Mouse (Mus musculus): Measurements from ENCODE around the gene Nfia. TPM values are rescaled to one million over a fixed set of nuclear protein-coding genes. Genes with fewer than 3 reads are reported as not detected.

The Nfia gene
- polyA plus RNA-seq, 1 experiment: not detected

GRCm38 (mm10) chr4:97804638-97805037 is 32.1 kb downstream of the Nfia start:
- Histone ChIP-seq H3K4me3 (ENCODE audit: insufficient read depth, low read depth, low read length) (no peak overlapping the region), H3K27ac (ENCODE audit: insufficient read depth, low read depth, low read length) (no peak overlapping the region), H3K4me1 (ENCODE audit: control insufficient read depth, insufficient read depth, low read length) (no peaks in the 10 kb centered on the region)
- 83% methylated on average over 5 of the region's 5 CpGs for WGBS
- TF ChIP-seq POLR2A (IDR thresholded peaks at IDR 0.05; ENCODE audit: insufficient read depth, low read depth, low read length): no peak
- no peak for TF ChIP-seq CTCF (IDR thresholded peaks at IDR 0.05; ENCODE audit: insufficient read depth, low read depth, low read length)

DNA sequence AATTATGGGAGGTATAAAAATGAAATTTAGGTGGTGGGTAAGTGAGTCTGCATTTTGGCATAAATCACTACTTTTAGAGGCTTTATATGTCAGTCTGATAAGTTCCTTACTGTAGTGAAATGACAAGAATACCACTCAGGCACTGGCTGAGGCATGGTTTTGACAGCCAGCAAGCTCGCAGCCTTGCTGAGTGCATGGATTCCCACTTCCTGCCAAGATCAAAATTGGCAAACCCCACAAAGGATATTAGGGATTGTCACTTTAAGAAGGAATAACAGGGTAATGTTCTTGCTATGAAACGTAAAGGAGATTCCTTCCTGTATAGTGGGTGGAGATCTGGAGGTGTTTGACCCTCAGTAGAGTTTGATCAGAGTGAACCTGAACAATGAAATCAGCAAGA is 32.7 kb downstream of the Nfia start:
- Histone ChIP-seq H3K27ac (ENCODE audit: insufficient read depth, low read depth, low read length) (no peak overlapping the region), H3K4me3 (ENCODE audit: insufficient read depth, low read depth, low read length) (no peak overlapping the region), H3K4me1 (ENCODE audit: control insufficient read depth, insufficient read depth, low read length) (no peaks in the 10 kb centered on the region)
- TF ChIP-seq POLR2A (IDR thresholded peaks at IDR 0.05; ENCODE audit: insufficient read depth, low read depth, low read length) (no peak), CTCF (IDR thresholded peaks at IDR 0.05; ENCODE audit: insufficient read depth, low read depth, low read length) (no peak)
- 54% methylated on average over 2 of the region's 2 CpGs for WGBS

DNA sequence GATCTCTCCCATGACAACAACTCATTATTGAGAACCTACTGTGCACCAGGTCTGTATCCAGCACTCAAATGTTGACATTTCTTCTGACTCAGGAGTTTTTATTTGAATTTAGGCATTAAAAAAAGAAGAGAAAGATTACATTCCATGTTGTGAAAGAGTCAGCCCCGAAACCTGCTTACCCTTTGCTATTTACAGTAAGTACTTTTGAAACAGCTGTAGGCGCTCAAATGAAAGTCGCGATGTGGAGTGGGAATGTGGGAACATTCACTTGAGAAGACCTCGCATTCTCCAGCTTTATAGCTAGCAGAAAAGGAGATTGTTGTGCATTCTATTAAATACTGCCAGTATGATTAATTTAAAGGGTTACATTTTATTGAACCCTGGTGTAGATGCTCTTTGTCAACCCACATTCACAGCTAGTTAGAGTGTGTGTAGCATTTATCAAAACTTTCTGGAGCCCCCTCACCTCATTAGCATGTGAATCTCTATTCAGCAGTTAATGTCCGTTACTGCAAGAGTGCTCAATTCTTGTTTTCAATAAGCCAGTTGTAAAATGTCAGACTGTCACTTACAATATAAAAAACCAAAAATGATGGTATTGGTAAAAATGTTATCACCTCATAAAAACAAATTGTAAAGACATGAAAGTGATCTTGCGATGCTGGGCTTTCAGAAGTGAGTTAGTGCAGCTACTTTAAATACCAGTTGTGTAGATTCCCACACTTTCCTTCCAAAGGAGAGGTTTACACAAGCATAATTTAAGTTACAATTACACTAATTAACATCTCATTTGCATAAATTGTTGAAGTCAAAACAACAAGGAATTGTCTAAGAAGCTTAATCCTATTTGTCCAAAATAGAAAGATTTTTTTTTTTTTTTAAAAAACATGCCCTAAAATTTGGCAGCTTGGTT is 33.6 kb downstream of the Nfia start:
- 48% methylated on average over 7 of the region's 7 CpGs for WGBS

GRCm38 (mm10) chr4:97806924-97807323 is 34.4 kb downstream of the Nfia start:
- no peak overlapping the region for H3K4me3 ChIP-seq (ENCODE audit: insufficient read depth, low read depth, low read length)
- no peak overlapping the region for H3K27ac ChIP-seq (ENCODE audit: insufficient read depth, low read depth, low read length)
- WGBS: 90% methylated on average over 2 of the region's 2 CpGs
- H3K4me1 ChIP-seq (ENCODE audit: control insufficient read depth, insufficient read depth, low read length): no peaks in the 10 kb centered on the region
- TF ChIP-seq POLR2A (IDR thresholded peaks at IDR 0.05; ENCODE audit: insufficient read depth, low read depth, low read length) (no peak), CTCF (IDR thresholded peaks at IDR 0.05; ENCODE audit: insufficient read depth, low read depth, low read length) (no peak)

More for the DNA sequence above, 33.6 kb downstream of the Nfia start:
- Histone ChIP-seq H3K4me1 (ENCODE audit: control insufficient read depth, insufficient read depth, low read length) (no peaks in the 10 kb centered on the region), H3K4me3 (ENCODE audit: insufficient read depth, low read depth, low read length) (no peak overlapping the region), H3K27ac (ENCODE audit: insufficient read depth, low read depth, low read length) (no peak overlapping the region)
- TF ChIP-seq CTCF (IDR thresholded peaks at IDR 0.05; ENCODE audit: insufficient read depth, low read depth, low read length) (no peak), POLR2A (IDR thresholded peaks at IDR 0.05; ENCODE audit: insufficient read depth, low read depth, low read length) (no peak)

GRCm38 (mm10) chr4:97808885-97809284 is 36.4 kb downstream of the Nfia start:
- no peak overlapping the region for H3K4me3 ChIP-seq (ENCODE audit: insufficient read depth, low read depth, low read length)
- H3K4me1 ChIP-seq (ENCODE audit: control insufficient read depth, insufficient read depth, low read length): no peaks in the 10 kb centered on the region
- 78% methylated on average over 3 of the region's 3 CpGs for WGBS
- TF ChIP-seq CTCF (IDR thresholded peaks at IDR 0.05; ENCODE audit: insufficient read depth, low read depth, low read length) (no peak), POLR2A (IDR thresholded peaks at IDR 0.05; ENCODE audit: insufficient read depth, low read depth, low read length) (no peak)
- H3K27ac ChIP-seq (ENCODE audit: insufficient read depth, low read depth, low read length): no peak overlapping the region

GRCm38 (mm10) chr4:97809582-97810295 is 37.2 kb downstream of the Nfia start:
- WGBS: 86% methylated on average over 4 of the region's 4 CpGs
- Histone ChIP-seq H3K27ac (ENCODE audit: insufficient read depth, low read depth, low read length) (0 out of 2 replicates have a peak overlapping the region, but pooled peaks have one; percentile 20), H3K4me1 (ENCODE audit: control insufficient read depth, insufficient read depth, low read length) (no peaks in the 10 kb centered on the region), H3K4me3 (ENCODE audit: insufficient read depth, low read depth, low read length) (no peak overlapping the region)
- TF ChIP-seq CTCF (IDR thresholded peaks at IDR 0.05; ENCODE audit: insufficient read depth, low read depth, low read length) (no peak), POLR2A (IDR thresholded peaks at IDR 0.05; ENCODE audit: insufficient read depth, low read depth, low read length) (no peak)

GRCm38 (mm10) chr4:97810348-97810939 is 37.9 kb downstream of the Nfia start:
- Histone ChIP-seq H3K4me3 (ENCODE audit: insufficient read depth, low read depth, low read length) (no peak overlapping the region), H3K27ac (ENCODE audit: insufficient read depth, low read depth, low read length) (no peak overlapping the region), H3K4me1 (ENCODE audit: control insufficient read depth, insufficient read depth, low read length) (no peaks in the 10 kb centered on the region)
- 88% methylated on average over 7 of the region's 7 CpGs for WGBS
- TF ChIP-seq CTCF (IDR thresholded peaks at IDR 0.05; ENCODE audit: insufficient read depth, low read depth, low read length): no peak
- TF ChIP-seq POLR2A (IDR thresholded peaks at IDR 0.05; ENCODE audit: insufficient read depth, low read depth, low read length): no peak

DNA sequence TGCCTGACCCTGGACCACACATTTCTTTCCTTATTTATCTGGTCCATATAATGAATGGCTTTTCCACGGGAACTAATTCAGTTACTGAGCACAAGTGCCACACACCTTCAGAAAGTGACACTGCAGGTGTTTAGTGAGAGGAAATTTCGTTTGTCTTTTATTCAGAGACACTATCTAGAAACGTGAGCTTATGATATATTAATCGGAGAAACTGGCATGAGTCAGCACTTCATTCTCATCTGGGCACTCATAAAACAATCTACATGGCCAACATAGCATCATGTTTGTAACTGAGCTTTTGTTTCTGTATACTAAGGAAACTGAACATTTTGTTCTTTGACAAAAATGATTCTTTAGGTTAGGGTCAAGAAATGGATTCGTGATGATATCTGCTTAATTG is 40.5 kb downstream of the Nfia start:
- Histone ChIP-seq H3K4me3 (ENCODE audit: insufficient read depth, low read depth, low read length) (no peak overlapping the region), H3K4me1 (ENCODE audit: control insufficient read depth, insufficient read depth, low read length) (no peaks in the 10 kb centered on the region), H3K27ac (ENCODE audit: insufficient read depth, low read depth, low read length) (no peak overlapping the region)
- no peak for TF ChIP-seq CTCF (IDR thresholded peaks at IDR 0.05; ENCODE audit: insufficient read depth, low read depth, low read length)
- no peak for TF ChIP-seq POLR2A (IDR thresholded peaks at IDR 0.05; ENCODE audit: insufficient read depth, low read depth, low read length)
- 90% methylated on average over 5 of the region's 5 CpGs for WGBS

GRCm38 (mm10) chr4:97813996-97814395 is 41.5 kb downstream of the Nfia start:
- WGBS: 69% methylated on average over 4 of the region's 4 CpGs
- H3K4me1 ChIP-seq (ENCODE audit: control insufficient read depth, insufficient read depth, low read length): no peaks in the 10 kb centered on the region

More at GRCm38 (mm10) chr4:97813996-97814395, 41.5 kb downstream of the Nfia start:
- Histone ChIP-seq H3K4me3 (ENCODE audit: insufficient read depth, low read depth, low read length) (no peak overlapping the region), H3K27ac (ENCODE audit: insufficient read depth, low read depth, low read length) (no peak overlapping the region)
- no peak for TF ChIP-seq POLR2A (IDR thresholded peaks at IDR 0.05; ENCODE audit: insufficient read depth, low read depth, low read length)
- TF ChIP-seq CTCF (IDR thresholded peaks at IDR 0.05; ENCODE audit: insufficient read depth, low read depth, low read length): no peak
